In genomic region chr7:118595228-118595627, GRCm38 (mm10) we compare ENCODE assay signal across 8 mouse cellular contexts. TPM values are rescaled to one million over a fixed set of nuclear protein-coding genes. Genes with fewer than 3 reads are reported as not detected.
DNase-seq lines count a peak whose midpoint lies in the region; ATAC-seq lines count a peak whose summit lies in the region.

No protein-coding gene starts in this region.

- DNase-seq in WW6 (ENCODE audit: low read depth, low spot score): peak; percentile 65
- peak; percentile 94 to 97 for DNase-seq in cerebellum, postnatal 36 days
- DNase-seq in gastrocnemius, adult 18-20 months (ENCODE audit: low spot score): peak; percentile 96
- peak; percentile 85 for DNase-seq in left cerebral cortex, adult 11 months (ENCODE audit: low spot score)
- DNase-seq in lung, postnatal 36 days: peak; percentile 97
- peak; percentile 89 for DNase-seq in retina, postnatal 7 days (ENCODE audit: low read depth, low spot score)
- peak; percentile 97 for DNase-seq in urinary bladder, postnatal 14 days (ENCODE audit: low spot score)

- WGBS in hindbrain, embryonic 15.5 days: 1% methylated on average over 14 of the region's 14 CpGs

- no peaks in the 10 kb centered on the region for H3K36me3 ChIP-seq in hindbrain, embryonic 15.5 days

- H3K9me3 ChIP-seq in hindbrain, embryonic 15.5 days: no peaks in the 10 kb centered on the region

- no peak overlapping the region for H3K9ac ChIP-seq in hindbrain, embryonic 15.5 days

- H3K4me2 ChIP-seq in hindbrain, embryonic 15.5 days: peak overlapping the region; percentile 42

- peaks cover 16% of the 10 kb centered on the region; the same call in 1 of the 2 replicates for H3K27me3 ChIP-seq in hindbrain, embryonic 15.5 days

- peak overlapping the region; percentile 83; the same call in 1 of the 2 replicates for H3K27ac ChIP-seq in hindbrain, embryonic 15.5 days (replicated peaks)

- peak; percentile 36; the same call in 1 of the 2 replicates for ATAC-seq in hindbrain, embryonic 15.5 days (ENCODE audit: low FRiP score, low read depth)

- peaks cover 42% of the 10 kb centered on the region for H3K4me1 ChIP-seq in hindbrain, embryonic 15.5 days (replicated peaks)

- no peak overlapping the region for H3K4me3 ChIP-seq in hindbrain, embryonic 15.5 days

RNA-seq across cellular contexts. Expression of gene Tmc5, which starts 1.9 kb away (rescaled TPM):
- not detected for total RNA-seq in gastrocnemius, adult 18-20 months (2021)
- polyA plus RNA-seq in hindbrain, embryonic 15.5 days (2015; fragmentation: Nextera tagmentation; extraction: Ambion mirVana): 0.12 and 0.14 TPM in 2 replicates

RNA-seq across cellular contexts. Expression of gene Tmc7, which starts 10.7 kb away (rescaled TPM):
- total RNA-seq in gastrocnemius, adult 18-20 months (2021): 10 to 100 TPM in 1 of 2 experiments, 1 to 10 TPM in 1; 9.6 to 13.1 TPM
- polyA plus RNA-seq in hindbrain, embryonic 15.5 days (2015; fragmentation: Nextera tagmentation; extraction: Ambion mirVana): 6.7 and 6.9 TPM in 2 replicates
